Mouse (Mus musculus): ENCODE data around the gene Trdmt1.

- no peak for TF ChIP-seq POLR2A (IDR thresholded peaks at IDR 0.05; ENCODE audit: low read depth, low read length)
- no peak for TF ChIP-seq CTCF (IDR thresholded peaks at IDR 0.05; ENCODE audit: extremely low read depth, insufficient read length, insufficient replicate concordance, low read depth, low read length)
These were observed 14.8 kb upstream of the Trdmt1 start for GRCm38 (mm10) chr2:13559303-13559702.

Data from small intestine, adult 2 months (tissue).